Mouse (Mus musculus) 416B (cell line): Measurements from ENCODE around the gene Ucn.

ENCODE experiments used
- DNase-seq: peaks from one replicate; pipeline ENCODE4 v3.0.0; 2011; ENCODE audit warnings: low read depth

The Ucn gene

GRCm38 (mm10) chr5:31108000-31108490 is 30.6 kb downstream of the Ucn start, which contains the start of gene Slc30a3:
Gene Slc30a3, minus strand, starts transcription at chr5:31108237.
- DNase-seq: no peak

GRCm38 (mm10) chr5:31105814-31106335 is 32.8 kb downstream of the Ucn start, which contains the start of gene Dnajc5g:
Gene Dnajc5g, plus strand, starts transcription at chr5:31106285.
- peak; percentile 56 for DNase-seq

GRCm38 (mm10) chr5:31095711-31096480 is 42.7 kb downstream of the Ucn start:
- DNase-seq: no peak

- DNase-seq: no peak
Observed at GRCm38 (mm10) chr5:31094799-31095691, 43.6 kb downstream of the Ucn start.

- no peak for DNase-seq
Observed at GRCm38 (mm10) chr5:31094100-31094798, 44.4 kb downstream of the Ucn start.

- DNase-seq: no peak
Observed at GRCm38 (mm10) chr5:31093151-31094041, 45.2 kb downstream of the Ucn start.

- DNase-seq: no peak
Observed at GRCm38 (mm10) chr5:31092231-31092975, 46.2 kb downstream of the Ucn start.
